Mouse (Mus musculus) liver, embryonic 14.5 days (tissue): Measurements from ENCODE around the gene Nlrc3.

Source experiments
- CTCF ChIP-seq: IDR thresholded peaks from 2 replicates; pipeline ENCODE4 v1.5.1; 2016; ENCODE audit warnings: antibody characterized with exemption, low read depth, control low read depth
- EP300 ChIP-seq: IDR thresholded peaks from 2 replicates; pipeline ENCODE4 v1.6.1; 2016; ENCODE audit warnings: antibody characterized with exemption, low read depth

DNA sequence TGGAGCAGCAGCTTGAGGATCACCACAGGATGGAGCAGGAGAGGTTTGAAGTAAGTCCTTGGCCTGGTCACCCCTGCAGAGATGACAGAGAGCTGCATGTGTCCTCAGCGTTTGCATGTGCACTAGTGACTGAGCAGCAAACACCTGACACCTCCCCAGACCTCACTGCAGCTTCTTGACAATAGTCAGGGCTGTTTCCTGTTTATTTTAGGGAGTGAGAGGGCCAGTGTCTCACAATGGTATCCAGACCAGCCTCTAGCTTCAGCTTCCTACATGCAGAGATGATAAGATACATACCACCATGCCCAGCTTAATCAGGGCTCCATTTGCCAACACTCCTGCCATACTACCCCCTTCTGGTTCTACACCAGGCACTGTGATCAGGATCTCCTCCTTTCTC is 47.9 kb downstream of the Nlrc3 start:
- TF ChIP-seq EP300 (no peak), CTCF (no peak)
